Mouse (Mus musculus): ENCODE measurements at regions not wholly inside any gene's neighbourhood (a gene's known extent, or its start where the extent isn't known, plus 50 kb on each side); places are given as distances from the start of the nearest gene placed in this dataset.

DNA sequence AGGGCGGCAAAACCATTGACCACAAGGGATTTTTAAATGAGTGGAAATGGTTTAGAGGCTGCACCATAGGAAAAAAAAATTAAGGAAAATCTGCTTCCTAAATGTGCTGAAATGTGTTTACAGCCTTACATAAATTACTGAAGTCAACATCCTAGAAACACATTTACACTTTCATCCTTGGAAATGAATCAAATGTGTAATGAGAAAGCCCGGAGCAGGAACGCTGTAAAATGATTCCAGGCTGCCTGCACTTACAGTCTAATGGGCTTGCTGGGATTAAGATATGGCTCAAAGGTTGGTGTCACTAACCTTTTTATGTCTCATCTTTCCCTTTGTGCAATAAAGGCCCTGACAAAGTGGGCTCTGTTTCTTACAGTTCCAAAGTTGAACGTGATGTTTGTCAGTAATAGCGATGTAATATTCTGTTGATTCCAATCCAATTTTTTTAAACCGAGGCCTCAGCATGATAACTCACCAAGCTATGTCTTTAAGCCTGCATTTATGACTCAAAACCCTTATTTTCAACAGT lies 172.1 kb upstream of the B3gat2 start:
- TF ChIP-seq CTCF (IDR thresholded peaks at IDR 0.05; ENCODE audit: extremely low read depth, insufficient read depth, low read length) (no peak), POLR2A (IDR thresholded peaks at IDR 0.05; ENCODE audit: extremely low read depth, insufficient read depth, low read length) (no peak)
